Mouse (Mus musculus) embryo, embryonic 9.5 days (tissue): ENCODE measurements around the gene Mepce.

Experiments used
- DNase-seq: peaks from one replicate; pipeline ENCODE4 v3.0.0-alpha.2; 2017; ENCODE audit errors: extremely low spot score

The Mepce gene

DNA sequence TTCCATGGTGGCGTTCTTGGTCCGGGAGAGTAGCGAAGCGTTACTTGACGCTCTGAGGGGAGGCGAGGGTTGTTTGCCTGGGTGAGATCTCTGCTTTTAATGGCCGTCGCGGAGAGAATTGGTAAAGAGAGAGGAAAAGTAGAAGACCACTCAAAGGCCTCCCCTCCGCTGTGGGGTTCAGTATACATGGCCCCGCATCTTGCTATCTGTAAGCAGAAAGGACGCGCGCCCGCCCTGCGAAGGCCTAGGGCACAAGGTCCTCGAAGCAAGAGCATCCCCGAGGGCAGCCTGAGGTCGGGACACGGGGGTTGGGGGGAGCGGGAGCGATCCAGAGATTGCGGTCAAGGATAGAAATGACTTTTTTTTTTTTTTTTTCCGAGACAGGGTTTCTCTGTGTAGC, 716 bp upstream of the Mepce start:
- DNase-seq: no peak

GRCm38 (mm10) chr5:137786109-137786942, 1.1 kb downstream of the Mepce start:
- peak; percentile 99 for DNase-seq

DNA sequence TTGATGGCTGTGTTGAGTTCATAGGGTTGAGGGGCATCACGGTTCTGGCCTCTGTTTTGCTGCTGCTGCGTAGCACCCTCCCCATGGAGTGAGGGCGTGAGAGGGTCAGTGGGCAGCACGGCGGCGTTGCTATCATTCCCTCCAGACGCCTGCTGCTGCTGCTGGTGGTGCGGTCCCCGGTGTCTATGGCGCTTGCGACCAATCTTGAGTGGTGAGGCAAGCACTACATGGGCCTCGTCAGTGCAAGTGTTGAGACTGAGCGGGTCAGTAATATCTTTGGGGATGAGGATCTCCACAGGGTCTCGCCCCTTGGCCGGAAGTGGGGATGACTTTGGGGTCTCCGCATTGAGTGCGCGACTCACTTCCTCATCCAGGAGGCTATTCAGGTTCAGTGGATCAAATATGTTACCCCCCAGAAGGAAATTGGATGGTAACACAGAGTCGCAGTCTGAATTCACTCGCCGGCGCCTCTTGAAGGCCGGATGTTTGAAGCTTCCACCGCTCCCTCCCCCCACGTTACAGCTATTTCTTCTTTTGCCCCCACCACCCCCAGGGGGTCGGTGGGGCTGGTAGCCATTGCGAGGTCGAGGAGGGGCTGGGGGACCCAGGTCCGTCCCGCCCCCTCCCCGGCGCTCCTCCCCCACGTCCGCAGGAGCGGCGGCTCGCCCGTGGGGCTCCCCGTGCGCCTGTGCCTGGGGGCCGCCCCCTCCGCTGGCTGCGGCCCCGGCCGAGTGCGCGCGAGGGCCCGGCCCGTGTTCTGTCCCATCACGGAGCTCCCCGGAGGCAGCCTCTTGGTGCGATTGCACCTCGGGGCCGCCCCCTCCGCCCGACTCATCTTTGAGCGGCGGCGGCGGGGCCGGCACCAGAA, 2.1 kb downstream of the Mepce start:
- peak; percentile 47 for DNase-seq

DNA sequence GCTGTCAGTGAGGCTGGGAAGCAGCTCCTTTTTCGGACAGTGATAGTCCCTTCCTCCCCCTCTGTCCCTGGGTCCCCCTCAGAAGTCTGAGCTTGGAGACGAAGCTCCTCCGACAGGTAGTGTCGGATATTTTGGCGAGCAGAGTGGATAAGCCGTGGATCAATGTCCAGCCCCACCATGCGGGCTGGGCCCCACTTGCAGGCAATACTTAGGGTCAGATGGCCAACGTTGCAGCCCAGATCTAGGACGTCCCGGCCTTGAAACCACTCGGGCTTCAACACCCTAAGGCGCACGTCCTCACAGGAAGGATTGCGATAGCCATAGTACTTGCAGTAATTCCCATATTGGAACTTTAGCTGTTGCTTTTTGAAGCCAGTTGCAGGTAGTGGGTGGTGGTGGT, 2.9 kb downstream of the Mepce start:
- no peak for DNase-seq

- DNase-seq: no peak
These were observed 3.4 kb downstream of the Mepce start for GRCm38 (mm10) chr5:137783901-137784540.

DNA sequence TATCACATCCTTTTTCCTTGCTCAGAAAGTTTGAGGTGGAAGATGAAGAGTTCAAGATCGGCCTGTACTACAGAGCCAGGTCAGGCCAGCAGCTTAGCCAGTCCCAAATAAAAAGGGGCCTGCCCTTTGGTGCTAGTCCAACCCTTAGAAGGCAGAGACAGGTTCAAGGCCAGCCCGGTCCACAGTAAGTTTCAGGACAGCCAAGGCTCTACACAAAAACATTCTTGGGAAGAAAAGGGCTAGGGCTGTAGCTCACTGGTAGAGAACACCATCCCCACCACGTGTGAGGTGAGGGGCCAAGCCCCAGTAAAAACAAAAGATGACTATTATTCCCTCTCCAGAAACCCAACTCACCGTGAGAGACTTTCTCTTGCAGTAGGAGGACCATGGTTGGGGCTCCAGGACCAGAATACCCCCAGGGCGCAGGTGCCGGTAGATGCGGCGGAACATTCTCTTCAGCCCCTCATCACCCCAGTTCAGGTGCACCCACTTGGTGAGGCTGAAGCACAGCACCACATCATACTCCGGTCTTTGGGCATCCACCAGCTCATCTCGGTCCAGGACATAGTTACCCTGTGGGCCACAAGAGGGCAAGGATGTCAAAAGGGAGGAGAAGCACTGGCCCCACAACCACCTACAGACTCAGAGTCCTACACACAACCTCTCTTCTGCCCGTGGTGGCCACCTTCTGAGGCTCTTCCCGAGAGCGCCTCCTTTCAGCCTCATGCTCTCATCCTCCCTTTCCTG, 4.5 kb downstream of the Mepce start:
- DNase-seq: no peak

DNA sequence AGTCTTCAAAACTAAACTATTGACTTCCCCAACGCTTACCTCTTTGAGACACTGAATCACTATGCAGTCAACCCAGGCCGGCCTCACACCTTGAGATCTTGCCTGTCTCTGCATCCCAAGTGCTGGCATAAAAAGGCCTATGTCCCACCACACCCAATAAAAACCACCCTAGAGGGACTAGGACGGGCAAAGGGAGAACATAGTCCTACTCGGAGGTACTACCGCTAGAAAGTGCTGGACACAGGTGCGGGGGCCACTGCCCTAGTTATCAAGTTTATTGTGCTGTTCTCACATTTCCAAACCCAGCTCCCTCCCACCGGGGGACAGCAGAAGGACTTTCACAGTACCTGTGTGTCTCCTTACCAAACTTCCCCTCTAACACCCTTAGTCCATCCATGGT, 5.8 kb downstream of the Mepce start:
- no peak for DNase-seq

DNA sequence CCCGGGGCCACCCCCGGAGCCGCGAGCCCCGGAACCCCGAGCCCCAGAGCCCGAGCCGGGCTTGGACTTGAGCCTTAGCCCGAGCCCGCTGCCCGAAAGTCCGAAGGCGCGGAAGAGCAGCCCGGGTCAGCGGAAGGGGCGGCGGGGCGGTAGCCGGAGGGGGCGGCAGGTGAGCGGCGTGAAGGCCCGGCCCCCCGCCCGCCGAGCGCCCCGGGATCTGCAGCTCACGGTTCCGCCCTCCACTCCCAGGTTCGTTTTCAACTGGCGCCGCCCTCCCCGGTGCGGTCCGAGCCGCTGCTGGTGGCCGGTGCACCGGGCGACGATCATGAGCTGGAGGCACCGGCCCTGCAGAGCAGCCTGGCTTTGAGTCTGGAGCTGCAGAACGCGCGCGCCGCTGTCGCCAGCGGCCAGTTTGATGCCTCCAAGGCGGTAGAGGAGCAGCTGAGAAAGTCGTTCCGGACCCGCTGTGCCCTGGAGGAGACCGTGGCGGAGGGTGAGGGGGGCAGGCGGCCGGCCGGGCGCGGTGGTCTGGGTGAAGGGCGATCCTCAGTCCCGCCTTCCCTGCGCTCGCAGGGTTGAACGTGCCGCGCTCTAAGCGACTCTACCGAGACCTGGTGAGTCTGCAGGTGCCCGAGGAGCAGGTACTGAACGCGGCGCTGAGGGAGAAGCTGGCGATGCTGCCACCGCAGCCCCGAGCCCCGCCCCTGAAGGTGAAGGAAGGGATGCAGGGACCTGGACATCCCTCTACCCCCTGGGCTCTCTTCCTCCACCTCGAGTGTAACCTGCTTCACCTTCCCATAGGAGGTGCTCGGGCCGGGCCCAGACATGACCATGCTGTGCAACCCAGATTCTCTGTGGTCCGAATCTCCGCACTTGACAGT, 8.2 kb downstream of the Mepce start:
- DNase-seq: peak; percentile 50

- peak; percentile 96 for DNase-seq
These were observed 8.8 kb downstream of the Mepce start, which contains the start of gene Ppp1r35 for GRCm38 (mm10) chr5:137778635-137779034. Gene Ppp1r35, plus strand, starts transcription at chr5:137778849.

DNA sequence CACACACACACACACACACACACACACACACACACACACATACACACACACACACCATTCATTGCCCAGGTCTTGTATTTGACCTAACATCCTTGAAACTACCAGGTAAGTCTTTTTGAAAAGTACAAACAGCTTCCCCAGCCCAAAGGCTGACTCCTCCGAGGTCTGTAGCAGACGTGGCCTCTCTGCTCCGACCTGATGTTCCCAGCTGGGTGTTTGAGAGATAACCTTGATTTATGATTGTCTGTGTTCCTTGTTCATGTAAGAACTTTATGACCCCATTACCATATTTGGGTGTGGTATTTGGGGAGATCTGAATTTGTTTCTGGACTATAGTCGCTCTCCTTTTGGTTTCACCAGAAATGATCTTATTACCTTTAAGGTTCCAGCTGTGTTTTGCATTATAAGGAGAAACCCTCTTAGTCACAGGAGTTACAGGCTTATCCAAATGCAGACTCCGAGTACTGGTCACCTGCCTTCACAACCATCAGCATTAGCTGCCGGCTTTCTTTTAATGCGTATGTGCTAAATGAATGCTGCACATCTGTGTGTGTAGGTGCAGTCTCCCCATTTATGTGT, 10.1 kb downstream of the Mepce start:
- DNase-seq: no peak

- DNase-seq: no peak
These were observed 11.0 kb downstream of the Mepce start for GRCm38 (mm10) chr5:137776408-137776918.

DNA sequence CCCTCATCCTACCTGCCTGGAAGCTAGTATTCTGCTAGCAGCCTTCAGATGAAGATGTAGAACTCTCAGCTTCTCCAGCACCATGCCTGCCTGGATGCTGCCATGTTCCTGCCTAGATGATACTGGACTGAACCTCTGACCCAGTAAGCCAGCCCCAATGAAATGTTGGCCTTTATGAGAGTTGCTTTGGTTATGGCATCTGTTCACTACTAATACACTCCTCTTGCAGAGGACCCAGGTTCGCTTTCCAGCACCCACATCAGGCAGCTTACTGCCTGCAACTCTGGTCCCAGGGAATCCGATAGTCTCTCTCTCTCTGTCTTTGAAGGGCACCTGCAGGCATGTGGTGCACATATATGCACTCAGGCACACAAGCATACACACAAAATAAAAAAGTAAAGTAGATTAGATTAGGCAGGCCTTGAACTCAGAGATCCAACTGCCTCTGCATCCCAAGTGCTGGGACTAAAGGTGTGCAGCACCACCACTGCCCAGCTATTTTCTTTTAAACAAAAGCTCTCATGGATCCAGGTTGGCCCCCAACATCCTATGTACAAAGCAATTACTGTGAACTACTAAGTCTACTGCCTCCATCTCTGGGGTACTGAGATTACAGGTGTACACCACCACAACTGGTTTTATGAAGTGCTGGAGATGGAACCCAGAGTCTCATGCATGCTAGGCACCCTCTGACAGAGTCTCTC, 11.7 kb downstream of the Mepce start:
- no peak for DNase-seq

- no peak for DNase-seq
These were observed 14.7 kb downstream of the Mepce start for GRCm38 (mm10) chr5:137772755-137773154.

DNA sequence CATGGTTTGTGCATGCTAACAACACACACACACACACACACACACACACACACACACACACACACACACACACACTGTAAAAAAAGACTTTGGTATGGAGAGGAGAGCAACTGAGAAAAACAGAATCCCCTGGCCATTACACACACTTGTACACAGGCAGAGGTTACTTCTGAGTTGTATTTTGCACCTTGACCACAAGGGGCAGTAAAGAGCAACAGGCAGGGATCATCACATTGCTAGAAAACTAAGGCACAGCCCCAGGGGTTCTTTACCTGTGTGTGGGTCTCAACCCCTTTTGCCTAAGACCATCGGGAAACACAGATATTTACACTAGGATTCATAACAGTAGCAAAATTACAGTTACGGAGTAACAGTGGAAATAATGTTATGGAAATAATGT, 16.7 kb downstream of the Mepce start:
- peak; percentile 60 for DNase-seq

DNA sequence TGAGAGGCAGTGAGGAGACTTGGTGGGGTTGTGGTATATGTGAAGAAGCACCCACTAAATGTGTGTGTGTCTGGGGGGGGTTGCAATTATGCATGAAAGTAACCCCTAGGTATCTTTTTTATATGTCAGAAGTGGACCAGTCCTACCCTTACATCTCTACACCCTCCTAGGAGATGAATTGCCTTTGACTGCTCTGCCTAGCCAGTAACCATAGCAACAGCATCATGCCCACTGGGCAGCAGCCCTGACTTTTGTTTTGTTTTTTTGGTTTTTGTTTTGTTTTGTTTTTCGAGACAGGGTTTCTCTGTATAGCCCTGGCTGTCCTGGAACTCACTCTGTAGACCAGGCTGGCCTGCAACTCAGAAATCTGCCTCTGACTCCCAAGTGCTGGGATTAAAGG, 19.0 kb downstream of the Mepce start:
- DNase-seq: no peak

DNA sequence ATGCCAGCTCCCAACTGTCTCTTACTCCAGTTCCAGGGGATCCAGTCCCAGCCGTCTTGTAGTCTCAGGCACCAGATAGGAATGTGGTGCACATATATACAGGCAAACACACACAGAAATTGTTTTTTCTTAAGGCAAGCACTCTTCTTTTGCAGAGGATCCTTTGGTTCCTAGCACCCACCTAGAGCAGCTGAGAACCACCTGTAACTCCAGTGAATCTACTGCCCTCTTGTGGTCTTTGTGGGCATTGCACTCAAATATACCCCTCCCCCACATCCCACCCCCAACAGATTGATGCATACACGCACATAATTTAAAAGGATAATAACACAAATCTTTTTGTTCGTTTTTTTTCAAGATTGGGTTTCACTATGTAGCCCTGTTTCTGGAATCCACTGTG, 21.2 kb downstream of the Mepce start:
- DNase-seq: no peak

- DNase-seq: no peak
These were observed 22.7 kb downstream of the Mepce start for GRCm38 (mm10) chr5:137764609-137765340.

DNA sequence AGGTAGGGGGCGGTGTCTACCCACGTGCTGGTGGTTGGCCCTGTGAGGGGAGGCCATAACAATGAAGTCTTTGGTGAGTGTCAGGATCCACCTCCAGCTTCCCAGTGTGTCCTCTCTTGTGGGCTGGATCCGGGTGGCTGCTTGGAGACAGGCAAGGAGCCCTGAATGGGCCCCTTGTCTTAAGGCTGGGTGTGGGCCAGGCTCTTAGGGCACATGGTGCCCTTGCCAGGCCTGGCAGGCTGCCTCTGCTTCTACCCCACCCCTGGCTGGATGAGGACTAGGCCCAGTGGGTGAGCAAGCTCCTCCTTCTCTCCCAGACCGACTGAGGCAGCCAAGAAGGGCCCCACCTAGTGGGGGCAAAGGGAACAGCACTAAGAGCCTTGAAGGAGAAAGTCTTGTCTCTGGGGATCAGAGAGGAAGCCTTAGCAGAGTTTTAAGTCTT, 27.5 kb downstream of the Mepce start:
- peak; percentile 76 for DNase-seq
